Mouse (Mus musculus) adrenal gland, postnatal 10 days (tissue): ENCODE data around the gene Creg2. TPM values are rescaled to one million over a fixed set of nuclear protein-coding genes. Genes with fewer than 3 reads are reported as not detected.
"Not testable (repeated sequence)": the region's sequence is repeated elsewhere in the genome, so short reads cannot be mapped to it uniquely, and the experiment has no call there.

Experiments used
- DNase-seq: peaks from one replicate; pipeline ENCODE4 v3.0.0; 2021; ENCODE audit warnings: mixed read lengths
- total RNA-seq, 2 experiments: library from RNA; stranded (reverse); gene quantifications; 2 replicates each; pipeline ENCODE4 v1.2.3; 2021

The Creg2 gene
- total RNA-seq, 2 experiments from 2014 or later, result 0.36 to 1.1 TPM

GRCm38 (mm10) chr1:39593836-39594235, 57.4 kb downstream of the Creg2 start:
- DNase-seq, result no peak

GRCm38 (mm10) chr1:39592090-39592489, 59.2 kb downstream of the Creg2 start:
- DNase-seq, result no peak

GRCm38 (mm10) chr1:39591557-39591956, 59.7 kb downstream of the Creg2 start:
- not testable (repeated sequence) for DNase-seq

- no peak for DNase-seq
Observed at GRCm38 (mm10) chr1:39590193-39590592, 61.1 kb downstream of the Creg2 start.

GRCm38 (mm10) chr1:39585416-39585815, 65.9 kb downstream of the Creg2 start:
- no peak for DNase-seq

- no peak for DNase-seq
Observed at GRCm38 (mm10) chr1:39583173-39583572, 68.1 kb downstream of the Creg2 start.

- DNase-seq, result no peak
Observed at GRCm38 (mm10) chr1:39581215-39581614, 70.1 kb downstream of the Creg2 start.

- no peak for DNase-seq
Observed at GRCm38 (mm10) chr1:39579139-39579538, 72.1 kb downstream of the Creg2 start.

- no peak for DNase-seq
Observed at GRCm38 (mm10) chr1:39578446-39578845, 72.8 kb downstream of the Creg2 start.

- peak; percentile 100 for DNase-seq
Observed at GRCm38 (mm10) chr1:39577253-39577705, 74.0 kb downstream of the Creg2 start, which contains the start of gene Rnf149. Gene Rnf149, minus strand, starts transcription at chr1:39577405.

GRCm38 (mm10) chr1:39576431-39577243, 74.6 kb downstream of the Creg2 start:
- DNase-seq, result peak; percentile 71

GRCm38 (mm10) chr1:39575778-39576375, 75.4 kb downstream of the Creg2 start:
- DNase-seq, result no peak

- no peak for DNase-seq
Observed at GRCm38 (mm10) chr1:39573890-39574289, 77.4 kb downstream of the Creg2 start.

- no peak for DNase-seq
Observed at GRCm38 (mm10) chr1:39571653-39572052, 79.6 kb downstream of the Creg2 start.

Other genes starting within 250 kb of the Creg2 start
- gene Tbc1d8, start 172.7 kb downstream of the Creg2 start, total RNA-seq, result 10 to 100 TPM in 1 of 2 experiments, 1 to 10 TPM in 1; 9.2 to 12.4 TPM
- 10 to 100 TPM; 18.5 to 18.8 TPM for gene Cnot11, start 116.5 kb downstream of the Creg2 start, total RNA-seq
- 10 to 100 TPM; 41.7 to 42.3 TPM for gene Rnf149, start 74.1 kb downstream of the Creg2 start, total RNA-seq
- gene Rfx8, start 69.5 kb upstream of the Creg2 start, total RNA-seq, result under 1 TPM; 0.21 to 0.48 TPM
- gene Gm3646, start 153.9 kb upstream of the Creg2 start, total RNA-seq, result not detected
- 100 to 1,000 TPM; 138 to 167 TPM for gene Map4k4, start 249.4 kb upstream of the Creg2 start, total RNA-seq